Mouse (Mus musculus): ENCODE results near the gene Haus8.
"Not testable (repeated sequence)": the region's sequence is repeated elsewhere in the genome, so short reads cannot be mapped to it uniquely, and the experiment has no call there.

Gene Haus8

DNA sequence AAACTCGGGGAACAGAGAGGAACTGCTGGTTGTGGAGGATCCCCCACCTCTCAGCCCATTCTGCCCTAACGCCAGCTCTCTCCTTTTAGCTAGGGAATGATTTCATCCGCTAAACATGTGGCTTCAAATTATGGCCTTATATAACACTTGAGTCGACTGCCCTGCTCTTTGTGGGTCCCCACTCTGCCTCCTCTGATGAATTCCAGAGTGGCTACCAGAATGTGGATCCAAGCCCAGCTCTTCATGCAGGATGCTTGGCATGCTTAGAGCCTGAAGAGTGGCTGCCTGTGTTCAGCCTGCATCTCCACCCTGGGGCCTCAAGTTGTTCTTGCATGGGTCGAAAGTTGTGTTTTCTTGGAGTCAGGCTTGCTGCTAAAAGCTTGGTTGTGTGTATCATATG lies 9.9 kb upstream of the Haus8 start:
- DNase-seq, result no peak

DNA sequence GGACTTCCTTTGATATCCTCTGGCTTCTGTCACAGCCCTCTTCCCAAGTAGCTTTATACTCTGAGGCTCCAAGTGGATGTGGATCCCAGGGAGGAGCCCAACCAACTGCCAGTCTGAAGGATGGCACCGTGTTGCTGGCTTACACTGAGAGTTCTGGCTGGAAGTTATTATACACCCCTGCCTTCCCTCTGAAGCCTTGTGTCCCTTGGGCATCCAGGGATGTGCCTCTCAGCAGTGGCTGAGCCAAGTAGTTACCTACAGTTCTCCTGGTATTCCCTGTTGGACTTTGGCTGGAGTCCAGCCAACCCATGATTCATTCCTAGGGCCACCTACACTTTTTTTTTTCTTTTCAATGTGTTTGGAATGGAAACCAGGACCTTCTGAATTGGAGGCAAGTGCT lies 9.0 kb upstream of the Haus8 start:
- DNase-seq, result not testable (repeated sequence)

DNA sequence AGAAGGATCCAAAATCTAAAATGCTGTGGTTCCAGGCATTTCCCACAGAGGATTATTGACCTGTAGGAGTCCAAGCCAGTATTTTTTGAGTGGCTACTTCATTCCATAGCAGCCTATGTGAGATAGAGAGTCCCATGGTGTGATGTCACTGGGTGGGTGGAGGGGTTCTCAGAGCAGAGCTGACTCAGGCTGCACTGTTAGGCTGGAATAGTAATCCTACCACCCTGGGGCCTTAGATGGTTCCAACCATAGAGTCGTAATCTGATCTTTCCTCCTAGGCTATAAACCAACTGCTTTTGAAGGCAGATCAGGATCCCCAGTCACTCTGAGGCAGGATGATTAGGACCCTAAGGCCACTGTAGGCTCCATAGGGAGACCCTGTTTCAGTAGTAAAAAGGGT lies 6.7 kb upstream of the Haus8 start:
- DNase-seq, result not testable (repeated sequence)

DNA sequence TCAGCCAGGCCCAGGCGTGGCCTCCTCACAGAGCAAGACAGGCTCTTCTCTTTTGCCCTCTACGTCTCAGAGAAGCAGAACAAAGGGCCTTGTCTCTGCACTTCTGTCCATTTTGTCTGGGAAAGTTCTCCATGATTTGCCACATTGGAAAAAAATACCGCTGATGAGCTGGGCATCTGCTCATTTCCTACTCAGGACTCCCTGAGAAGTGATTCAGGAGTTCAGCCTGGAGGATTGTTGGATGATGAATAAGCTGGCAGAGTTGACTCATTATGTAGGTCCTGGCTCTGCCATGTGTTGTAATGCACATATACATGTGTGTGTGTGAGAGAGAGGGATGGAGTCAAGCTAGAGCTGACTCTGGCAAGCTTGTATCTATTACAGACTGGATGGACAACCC lies 3.4 kb upstream of the Haus8 start:
- no peak for DNase-seq

DNA sequence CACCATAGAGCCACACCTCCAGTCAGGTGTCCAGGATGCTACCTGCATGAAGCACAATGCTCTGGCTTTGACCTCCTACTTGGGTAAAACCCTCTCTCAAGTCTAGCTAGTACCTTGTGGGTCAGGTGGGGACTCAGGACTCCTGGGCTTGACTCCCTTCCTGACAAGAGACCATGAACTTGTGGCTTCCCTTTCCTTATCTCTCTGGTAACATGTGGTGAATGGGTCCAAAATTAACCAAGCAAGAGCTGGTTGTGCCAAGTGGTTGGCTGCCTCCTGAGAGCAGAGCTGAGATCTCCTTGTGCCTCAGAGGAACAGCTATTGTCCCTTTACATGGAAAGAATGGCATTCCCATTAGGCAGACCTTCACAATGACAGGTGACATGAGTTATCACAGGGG lies 1.7 kb upstream of the Haus8 start:
- DNase-seq, result no peak

DNA sequence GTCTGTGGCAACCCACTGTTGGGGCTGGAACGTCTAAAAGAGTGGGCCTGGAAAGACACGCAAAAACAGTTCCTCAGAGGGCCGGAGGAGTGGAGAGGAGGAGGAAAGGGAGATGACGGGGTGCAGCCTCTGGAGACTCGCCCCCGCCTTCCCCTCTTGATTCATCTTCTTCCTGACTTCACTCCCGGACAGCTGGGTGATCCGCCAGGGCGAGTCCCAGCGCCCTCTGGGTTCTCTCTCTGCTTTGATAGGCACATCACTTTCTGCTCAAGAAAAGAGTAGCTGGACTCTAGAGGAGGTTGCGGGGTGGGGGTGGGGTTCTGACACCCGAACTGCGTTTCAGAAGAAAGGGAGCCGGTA lies 397 bp upstream of the Haus8 start:
- peak; percentile 55 to 67 for DNase-seq

DNA sequence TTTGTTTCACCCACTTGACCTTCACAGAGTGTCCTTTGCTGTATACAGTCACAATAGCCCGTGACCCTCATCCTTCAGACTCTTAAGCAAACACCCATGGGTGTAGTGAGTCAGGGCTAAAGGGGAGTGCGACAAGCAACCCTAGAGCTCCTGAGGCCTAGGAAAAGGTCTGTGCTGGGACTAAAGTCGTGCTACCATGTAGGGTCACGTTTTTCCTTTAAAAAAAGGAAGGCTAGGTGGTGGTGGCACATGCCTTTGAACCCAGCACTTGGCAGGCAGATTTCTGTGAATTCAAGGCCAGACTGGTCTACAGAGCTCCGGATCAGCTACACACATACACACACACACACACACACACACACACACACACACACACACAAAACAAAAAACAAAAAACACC lies 1.1 kb downstream of the Haus8 start:
- DNase-seq, result no peak

DNA sequence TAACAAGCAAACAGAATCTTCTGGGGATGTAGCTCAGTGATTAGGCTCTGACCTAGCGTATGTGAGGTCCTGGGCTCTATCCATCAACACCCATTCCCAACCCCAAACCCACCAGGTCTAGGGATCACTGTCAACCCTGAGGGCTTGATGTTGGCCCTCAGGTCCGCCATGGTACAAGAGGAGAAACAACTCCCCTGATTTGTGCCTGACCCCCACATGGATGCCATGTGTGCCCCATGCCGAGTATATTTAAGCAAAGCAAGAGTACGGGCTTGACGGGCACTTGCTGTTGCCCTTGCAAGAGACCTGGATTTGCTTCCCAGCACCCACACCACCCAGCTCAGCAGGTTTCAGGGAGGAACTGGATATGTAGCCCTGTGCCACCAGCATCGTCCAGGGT lies 4.4 kb downstream of the Haus8 start:
- not testable (repeated sequence) for DNase-seq

DNA sequence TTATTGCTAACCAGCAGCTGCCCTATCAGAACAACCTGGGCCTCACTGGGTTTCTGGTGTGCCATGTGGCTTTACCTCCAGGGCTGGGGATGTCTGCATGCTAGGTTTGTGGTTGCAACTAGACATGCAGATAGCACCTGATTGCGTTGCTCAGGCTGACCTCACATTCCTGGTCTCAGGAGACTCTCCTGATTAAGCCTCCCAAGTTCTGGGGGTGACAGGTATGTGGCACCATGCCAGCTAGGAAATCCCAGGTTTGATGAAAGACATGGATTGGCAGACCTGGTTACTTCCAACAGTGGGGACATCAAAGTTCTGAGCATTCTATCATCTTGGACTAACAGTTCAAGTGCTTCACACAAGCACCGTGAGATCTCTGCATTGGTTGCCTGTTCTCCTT lies 5.0 kb downstream of the Haus8 start:
- DNase-seq, result no peak

GRCm38 (mm10) chr8:71261234-71261633 lies 11.5 kb downstream of the Haus8 start:
- no peak for DNase-seq

DNA sequence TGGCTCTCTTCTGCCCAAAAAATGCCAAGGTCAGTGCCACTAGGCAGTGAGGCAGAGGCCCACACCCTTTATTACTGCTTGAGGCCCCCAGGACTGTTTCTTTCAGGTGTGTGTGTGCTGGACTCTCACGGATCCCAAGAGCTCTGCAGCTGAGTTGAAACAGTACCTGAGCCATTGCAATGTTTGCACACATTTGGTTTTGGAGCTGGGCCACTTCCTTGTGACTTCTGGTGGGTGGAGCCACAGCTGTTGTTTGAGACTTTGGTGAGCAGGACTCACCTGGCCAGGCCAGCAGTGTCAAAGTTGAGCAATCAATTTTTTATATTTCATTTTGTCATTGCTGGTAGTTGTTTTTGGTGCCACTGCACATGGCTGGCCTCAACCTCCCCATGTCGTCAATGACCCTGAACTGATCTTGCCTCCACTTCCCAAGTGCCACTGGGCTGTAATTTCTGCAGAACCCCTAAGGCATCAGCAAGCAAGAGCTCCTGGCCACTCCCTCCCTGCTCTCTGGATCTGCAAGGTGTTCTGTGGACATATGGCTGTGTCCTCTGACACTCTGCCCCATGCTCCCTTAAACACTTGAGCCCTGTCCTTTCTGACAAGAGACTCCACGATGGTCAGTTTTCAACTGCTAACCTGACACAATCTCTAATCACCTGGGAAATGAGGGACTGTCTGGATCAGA lies 16.0 kb downstream of the Haus8 start:
- no peak for DNase-seq

- DNase-seq, result no peak
Measured at GRCm38 (mm10) chr8:71248203-71248602, 24.5 kb downstream of the Haus8 start.

DNA sequence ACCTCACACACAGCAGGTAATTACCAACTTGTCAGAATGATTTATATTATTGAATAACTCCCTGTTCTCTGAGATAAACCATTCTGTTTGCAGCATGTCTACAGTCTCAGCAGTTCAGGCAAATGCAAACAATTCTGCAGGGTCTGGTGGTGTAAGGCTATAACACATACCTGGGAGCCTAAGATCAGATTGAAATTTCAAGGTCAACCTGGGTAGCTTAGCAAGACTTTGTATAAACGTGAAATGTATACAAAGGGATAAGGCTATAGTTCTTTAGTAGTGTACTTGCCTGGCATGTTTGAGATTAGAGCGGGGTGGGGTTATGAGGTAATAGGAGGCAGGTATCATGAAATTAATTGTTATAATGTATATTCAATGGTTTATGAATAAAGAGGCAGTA lies 30.0 kb downstream of the Haus8 start:
- no peak for DNase-seq

- no peak for DNase-seq
Measured at GRCm38 (mm10) chr8:71224560-71224959, 48.2 kb downstream of the Haus8 start.

- DNase-seq, result not testable (repeated sequence)
Measured at GRCm38 (mm10) chr8:71214266-71214665, 58.5 kb downstream of the Haus8 start.

DNA sequence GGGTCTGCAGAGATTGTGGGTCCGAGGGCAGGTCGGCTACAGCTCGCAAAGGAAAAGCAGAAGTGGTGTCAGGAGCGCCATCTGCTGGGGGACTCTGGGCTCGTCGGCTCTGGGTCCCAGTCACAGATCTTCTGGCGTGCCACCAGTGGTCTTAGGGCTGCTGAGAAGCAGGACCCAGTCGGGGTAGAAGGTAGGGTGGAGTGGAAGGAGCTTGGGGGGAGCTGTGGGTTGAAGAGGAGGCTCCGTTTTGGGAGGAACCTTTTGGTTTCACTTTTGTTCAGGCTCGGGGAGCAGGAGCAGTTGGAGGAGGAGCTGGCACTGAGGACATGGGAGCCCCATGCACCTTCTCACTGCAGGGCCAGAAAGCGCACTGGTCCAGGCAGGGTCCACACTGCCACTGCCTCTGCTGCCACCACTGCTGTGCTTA lies 67.2 kb downstream of the Haus8 start:
- peak in 1 of 2 experiments; percentile 9 for DNase-seq

Data from thymus, adult 18-20 months (tissue).